Mouse (Mus musculus) heart, embryonic 13.5 days (tissue): Measurements from ENCODE around the gene Tnrc6b. TPM values are rescaled to one million over a fixed set of nuclear protein-coding genes. Genes with fewer than 3 reads are reported as not detected.
"Not testable (repeated sequence)": the region's sequence is repeated elsewhere in the genome, so short reads cannot be mapped to it uniquely, and the experiment has no call there.

Source experiments
- ATAC-seq: fragments of 200-750 bp; cut with Nextera tagmentation; 2 replicates; pipeline ENCODE4 v1.8.0; 2017; ENCODE audit warnings: moderate TSS enrichment; ENCODE audit not compliant: insufficient number of reproducible peaks, low FRiP score, low TSS enrichment; ENCODE audit errors: extremely low read depth
- H3K27ac ChIP-seq: fragments of 300-500 bp; sonication (generic); replicated peaks from 2 replicates; pipeline ENCODE4 v1.5.1; 2015; ENCODE audit warnings: moderate library complexity, mild to moderate bottlenecking, inconsistent platforms
- H3K27me3 ChIP-seq: fragments of 300-500 bp; sonication (generic); replicated peaks from 2 replicates; pipeline ENCODE4 v1.6.1; 2015; ENCODE audit warnings: mild to moderate bottlenecking, inconsistent platforms
- H3K36me3 ChIP-seq: fragments of 300-500 bp; sonication (generic); 2 replicates; pipeline ENCODE4 v1.6.1; 2015; ENCODE audit warnings: mild to moderate bottlenecking, inconsistent platforms
- H3K4me1 ChIP-seq: fragments of 300-500 bp; sonication (generic); 2 replicates; pipeline ENCODE4 v1.6.1; 2015; ENCODE audit warnings: inconsistent platforms
- H3K4me2 ChIP-seq: fragments of 300-500 bp; sonication (generic); 2 replicates; pipeline ENCODE4 v1.6.1; 2015; ENCODE audit warnings: inconsistent platforms, mild to moderate bottlenecking, moderate library complexity
- H3K4me3 ChIP-seq: fragments of 300-500 bp; sonication (generic); 2 replicates; pipeline ENCODE4 v1.5.1; 2015; ENCODE audit warnings: moderate library complexity, mild to moderate bottlenecking, inconsistent platforms
- H3K9ac ChIP-seq: fragments of 300-500 bp; sonication (generic); 2 replicates; pipeline ENCODE4 v1.6.1; 2015; ENCODE audit warnings: inconsistent platforms, mild to moderate bottlenecking, moderate library complexity
- H3K9me3 ChIP-seq: fragments of 300-500 bp; sonication (generic); 2 replicates; pipeline ENCODE4 v1.6.1; 2016; ENCODE audit warnings: inconsistent platforms
- WGBS: fragments of 180-500 bp; shearing (Covaris S2); methylation state at CpG from one replicate; pipeline ENCODE4 v1.1.7; 2015; ENCODE audit warnings: mixed read lengths; 5-methylcytosine and 5-hydroxymethylcytosine counted together
- polyA plus RNA-seq: library from polyadenylated mRNA; unstranded; fragments of >200 nt; fragmentation: Nextera tagmentation; extraction: Ambion mirVana; gene quantifications from 2 replicates; pipeline ENCODE4 v1.2.1, GENCODE M21; 2015

The Tnrc6b gene
- polyA plus RNA-seq, 1 experiment from 2014 or later = 23.8 TPM

GRCm38 (mm10) chr15:80721861-80722260 is 10.7 kb downstream of the Tnrc6b start:
- Histone ChIP-seq H3K27me3 (no peaks in the 10 kb centered on the region), H3K27ac (no peak overlapping the region), H3K4me2 (no peak overlapping the region), H3K4me1 (peaks cover 16% of the 10 kb centered on the region), H3K36me3 (no peaks in the 10 kb centered on the region), H3K4me3 (no peak overlapping the region), H3K9ac (no peak overlapping the region), H3K9me3 (no peaks in the 10 kb centered on the region)
- 67% methylated on average over 6 of the region's 6 CpGs for WGBS
- ATAC-seq = no peak

- H3K36me3 ChIP-seq = no peaks in the 10 kb centered on the region
- ATAC-seq = no peak
- no peaks in the 10 kb centered on the region for H3K27me3 ChIP-seq
- no peak overlapping the region for H3K27ac ChIP-seq
- H3K4me1 ChIP-seq = peaks cover 16% of the 10 kb centered on the region
- H3K4me3 ChIP-seq = no peak overlapping the region
- H3K9me3 ChIP-seq = no peaks in the 10 kb centered on the region
- no peak overlapping the region for H3K4me2 ChIP-seq
- WGBS = 65% methylated on average over 3 of the region's 3 CpGs
- no peak overlapping the region for H3K9ac ChIP-seq
These were observed 11.3 kb downstream of the Tnrc6b start for GRCm38 (mm10) chr15:80722366-80722765.

- H3K27ac ChIP-seq = no peak overlapping the region
- no peak for ATAC-seq
- H3K4me2 ChIP-seq = no peak overlapping the region
- no peak overlapping the region for H3K9ac ChIP-seq
- no peak overlapping the region for H3K4me3 ChIP-seq
- no peaks in the 10 kb centered on the region for H3K36me3 ChIP-seq
- H3K4me1 ChIP-seq = peaks cover 15% of the 10 kb centered on the region
- H3K27me3 ChIP-seq = no peaks in the 10 kb centered on the region
- 62% methylated on average over 2 of the region's 2 CpGs for WGBS
- H3K9me3 ChIP-seq = no peaks in the 10 kb centered on the region
These were observed 18.4 kb downstream of the Tnrc6b start for GRCm38 (mm10) chr15:80729477-80729876.

GRCm38 (mm10) chr15:80731043-80731442 is 19.9 kb downstream of the Tnrc6b start:
- 78% methylated on average over 1 of the region's 1 CpGs for WGBS
- no peaks in the 10 kb centered on the region for H3K9me3 ChIP-seq
- no peaks in the 10 kb centered on the region for H3K27me3 ChIP-seq
- H3K4me2 ChIP-seq = no peak overlapping the region
- H3K27ac ChIP-seq = no peak overlapping the region
- no peaks in the 10 kb centered on the region for H3K36me3 ChIP-seq
- H3K4me1 ChIP-seq = peaks cover 15% of the 10 kb centered on the region
- H3K4me3 ChIP-seq = no peak overlapping the region
- ATAC-seq = no peak
- no peak overlapping the region for H3K9ac ChIP-seq

GRCm38 (mm10) chr15:80731511-80731910 is 20.4 kb downstream of the Tnrc6b start:
- no peak overlapping the region for H3K4me2 ChIP-seq
- no peaks in the 10 kb centered on the region for H3K36me3 ChIP-seq
- 73% methylated on average over 3 of the region's 3 CpGs for WGBS
- H3K27ac ChIP-seq = no peak overlapping the region
- no peak for ATAC-seq
- no peak overlapping the region for H3K4me3 ChIP-seq
- no peaks in the 10 kb centered on the region for H3K9me3 ChIP-seq
- H3K9ac ChIP-seq = no peak overlapping the region
- H3K4me1 ChIP-seq = peaks cover 15% of the 10 kb centered on the region
- no peaks in the 10 kb centered on the region for H3K27me3 ChIP-seq

- Histone ChIP-seq H3K4me3 (no peak overlapping the region), H3K4me1 (peaks cover 15% of the 10 kb centered on the region), H3K27ac (no peak overlapping the region), H3K4me2 (no peak overlapping the region), H3K9me3 (no peaks in the 10 kb centered on the region), H3K9ac (no peak overlapping the region; the same call in 1 of the 2 replicates), H3K36me3 (no peaks in the 10 kb centered on the region), H3K27me3 (no peaks in the 10 kb centered on the region)
- WGBS = 38% methylated on average over 4 of the region's 4 CpGs
- ATAC-seq = no peak
These were observed 21.3 kb downstream of the Tnrc6b start for GRCm38 (mm10) chr15:80732266-80733030.

- WGBS = 80% methylated on average over 3 of the region's 3 CpGs
- no peak overlapping the region for H3K4me3 ChIP-seq
- peaks cover 28% of the 10 kb centered on the region for H3K4me1 ChIP-seq
- no peak for ATAC-seq
- no peaks in the 10 kb centered on the region for H3K36me3 ChIP-seq
- no peaks in the 10 kb centered on the region for H3K27me3 ChIP-seq
- H3K9me3 ChIP-seq = no peaks in the 10 kb centered on the region
- H3K9ac ChIP-seq = no peak overlapping the region
- H3K27ac ChIP-seq = no peak overlapping the region
- no peak overlapping the region for H3K4me2 ChIP-seq
These were observed 24.2 kb downstream of the Tnrc6b start for GRCm38 (mm10) chr15:80735300-80735699.

GRCm38 (mm10) chr15:80735708-80736107 is 24.6 kb downstream of the Tnrc6b start:
- H3K4me3 ChIP-seq, H3K27me3 ChIP-seq, H3K36me3 ChIP-seq, H3K4me2 ChIP-seq, H3K9ac ChIP-seq, H3K27ac ChIP-seq, ATAC-seq, H3K9me3 ChIP-seq: not testable (repeated sequence)
- WGBS = 80% methylated on average over 4 of the region's 4 CpGs
- H3K4me1 ChIP-seq = peaks cover 28% of the 10 kb centered on the region

- no peak overlapping the region for H3K4me3 ChIP-seq
- no peak for ATAC-seq
- H3K27ac ChIP-seq = no peak overlapping the region
- H3K4me2 ChIP-seq = no peak overlapping the region
- H3K36me3 ChIP-seq = no peaks in the 10 kb centered on the region
- H3K27me3 ChIP-seq = no peaks in the 10 kb centered on the region
- 48% methylated on average over 1 of the region's 1 CpGs for WGBS
- H3K9me3 ChIP-seq = no peaks in the 10 kb centered on the region
- peaks cover 26% of the 10 kb centered on the region for H3K4me1 ChIP-seq
- no peak overlapping the region for H3K9ac ChIP-seq
These were observed 25.4 kb downstream of the Tnrc6b start for GRCm38 (mm10) chr15:80736553-80736952.

- H3K36me3 ChIP-seq = no peaks in the 10 kb centered on the region
- no peaks in the 10 kb centered on the region for H3K27me3 ChIP-seq
- H3K27ac ChIP-seq = no peak overlapping the region
- H3K9ac ChIP-seq = no peak overlapping the region
- 92% methylated on average over 2 of the region's 2 CpGs for WGBS
- H3K9me3 ChIP-seq = no peaks in the 10 kb centered on the region
- peaks cover 13% of the 10 kb centered on the region for H3K4me1 ChIP-seq
- ATAC-seq = no peak
- H3K4me2 ChIP-seq = no peak overlapping the region
- H3K4me3 ChIP-seq = no peak overlapping the region
These were observed 27.1 kb downstream of the Tnrc6b start for GRCm38 (mm10) chr15:80738244-80738643.

GRCm38 (mm10) chr15:80739972-80740371 is 28.9 kb downstream of the Tnrc6b start:
- WGBS = 83% methylated on average over 1 of the region's 1 CpGs
- Histone ChIP-seq H3K4me1 (peaks cover 18% of the 10 kb centered on the region), H3K27me3 (no peaks in the 10 kb centered on the region), H3K27ac (no peak overlapping the region), H3K4me2 (no peak overlapping the region), H3K9ac (no peak overlapping the region), H3K36me3 (no peaks in the 10 kb centered on the region), H3K4me3 (no peak overlapping the region), H3K9me3 (no peaks in the 10 kb centered on the region)
- ATAC-seq = no peak

- no peaks in the 10 kb centered on the region for H3K27me3 ChIP-seq
- H3K36me3 ChIP-seq = no peaks in the 10 kb centered on the region
- peaks cover 20% of the 10 kb centered on the region for H3K4me1 ChIP-seq
- no peak for ATAC-seq
- H3K9ac ChIP-seq = no peak overlapping the region
- H3K27ac ChIP-seq = no peak overlapping the region
- 67% methylated on average over 1 of the region's 1 CpGs for WGBS
- H3K9me3 ChIP-seq = no peaks in the 10 kb centered on the region
- no peak overlapping the region for H3K4me2 ChIP-seq
- H3K4me3 ChIP-seq = no peak overlapping the region
These were observed 30.7 kb downstream of the Tnrc6b start for GRCm38 (mm10) chr15:80741836-80742235.
